Mouse (Mus musculus) cortical plate, adult 2 months (tissue): ENCODE results near the gene Olfr1467.

Experiments used
- CTCF ChIP-seq: fragments of 200-500 bp; IDR thresholded peaks from 2 replicates; pipeline ENCODE4 v1.5.1; 2011; ENCODE audit warnings: mild to moderate bottlenecking, control low read depth, low read length; ENCODE audit not compliant: insufficient read depth; ENCODE audit errors: extremely low read depth
- POLR2A ChIP-seq: fragments of 200-500 bp; IDR thresholded peaks from 2 replicates; pipeline ENCODE4 v1.6.1; 2011; ENCODE audit warnings: mild to moderate bottlenecking, low read length, control low read depth; ENCODE audit not compliant: insufficient read depth; ENCODE audit errors: extremely low read depth

DNA sequence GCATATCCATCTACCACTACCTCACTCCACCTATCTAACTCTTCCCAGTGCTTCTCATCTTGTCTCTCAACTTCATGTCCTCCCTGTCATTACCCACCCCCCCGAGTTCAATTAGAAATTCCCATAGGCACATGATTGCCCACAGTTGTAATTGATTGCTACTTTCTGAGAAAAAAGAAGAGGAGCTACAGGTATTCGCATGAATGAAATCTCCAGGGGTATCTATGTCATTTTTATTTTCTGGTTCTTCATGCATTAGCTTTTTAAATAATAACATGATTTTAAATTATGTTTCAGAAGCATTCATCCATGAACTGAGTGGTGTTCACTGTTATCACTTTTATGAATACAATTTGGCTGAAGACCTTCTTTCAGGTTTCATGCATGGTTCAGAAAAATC is 45.5 kb downstream of the Olfr1467 start, which contains the start of gene Olfr1469:
- TF ChIP-seq POLR2A (no peak), CTCF (no peak)
